Mouse (Mus musculus): ENCODE measurements at regions not wholly inside any gene's neighbourhood (a gene's known extent, or its start where the extent isn't known, plus 50 kb on each side); places are given as distances from the start of the nearest gene placed in this dataset.

GRCm38 (mm10) chr3:21840751-21841488 is 235.5 kb upstream of the Tbl1xr1 start:
- no peak for DNase-seq
- intact Hi-C loops (cut with DNase I), result loop anchor here (5.0 kb wide), 1 partner anchor 236 kb away; the partner anchor contains the start of gene Tbl1xr1

GRCm38 (mm10) chr3:21841506-21841905 is 234.9 kb upstream of the Tbl1xr1 start:
- no peak for DNase-seq
- intact Hi-C loops (cut with DNase I), result loop anchor here (5.0 kb wide), 1 partner anchor 236 kb away; the partner anchor contains the start of gene Tbl1xr1

GRCm38 (mm10) chr3:21842545-21843291 is 233.7 kb upstream of the Tbl1xr1 start:
- intact Hi-C loops (cut with DNase I), result loop anchor here (5.0 kb wide), 1 partner anchor 235 kb away; the partner anchor contains the start of gene Tbl1xr1
- no peak for DNase-seq

- no peak for DNase-seq
- intact Hi-C loops (cut with DNase I), result loop anchor here (5.0 kb wide), 1 partner anchor 234 kb away; the partner anchor contains the start of gene Tbl1xr1
These were observed 233.1 kb upstream of the Tbl1xr1 start for GRCm38 (mm10) chr3:21843292-21843852.

- intact Hi-C loops (cut with DNase I), result no loop called here
These were observed 226.6 kb upstream of the Tbl1xr1 start for GRCm38 (mm10) chr3:21849831-21850230.

GRCm38 (mm10) chr3:21850977-21851376 is 225.5 kb upstream of the Tbl1xr1 start:
- intact Hi-C loops (cut with DNase I), result no loop called here
- no peak for DNase-seq

More at GRCm38 (mm10) chr3:21849831-21850230, 226.6 kb upstream of the Tbl1xr1 start:
- DNase-seq, result no peak

GRCm38 (mm10) chr3:21854340-21854739 is 222.1 kb upstream of the Tbl1xr1 start:
- no peak for DNase-seq
- intact Hi-C loops (cut with DNase I), result no loop called here

GRCm38 (mm10) chr3:21859436-21859835 is 217.0 kb upstream of the Tbl1xr1 start:
- no peak for DNase-seq
- intact Hi-C loops (cut with DNase I), result no loop called here

- intact Hi-C loops (cut with DNase I), result no loop called here
- DNase-seq, result no peak
These were observed 215.4 kb upstream of the Tbl1xr1 start for GRCm38 (mm10) chr3:21860915-21861635.

- DNase-seq, result no peak
- intact Hi-C loops (cut with DNase I), result no loop called here
These were observed 214.8 kb upstream of the Tbl1xr1 start for GRCm38 (mm10) chr3:21861636-21861970.

- DNase-seq, result no peak
- intact Hi-C loops (cut with DNase I), result no loop called here
These were observed 212.1 kb upstream of the Tbl1xr1 start for GRCm38 (mm10) chr3:21864391-21864790.

- DNase-seq, result no peak
- intact Hi-C loops (cut with DNase I), result no loop called here
These were observed 210.6 kb upstream of the Tbl1xr1 start for GRCm38 (mm10) chr3:21865856-21866255.

GRCm38 (mm10) chr3:21878396-21878795 is 198.1 kb upstream of the Tbl1xr1 start:
- intact Hi-C loops (cut with DNase I), result no loop called here
- DNase-seq, result no peak

- DNase-seq, result no peak
- intact Hi-C loops (cut with DNase I), result no loop called here
These were observed 192.2 kb upstream of the Tbl1xr1 start for GRCm38 (mm10) chr3:21884216-21884615.

- intact Hi-C loops (cut with DNase I), result no loop called here
These were observed 187.7 kb upstream of the Tbl1xr1 start for GRCm38 (mm10) chr3:21888710-21889109.

GRCm38 (mm10) chr3:21891819-21892480 is 184.5 kb upstream of the Tbl1xr1 start:
- DNase-seq, result no peak
- intact Hi-C loops (cut with DNase I), result no loop called here

More at GRCm38 (mm10) chr3:21888710-21889109, 187.7 kb upstream of the Tbl1xr1 start:
- no peak for DNase-seq

- intact Hi-C loops (cut with DNase I), result no loop called here
- DNase-seq, result no peak
These were observed 183.5 kb upstream of the Tbl1xr1 start for GRCm38 (mm10) chr3:21892864-21893404.

- intact Hi-C loops (cut with DNase I), result no loop called here
- DNase-seq, result no peak
These were observed 180.9 kb upstream of the Tbl1xr1 start for GRCm38 (mm10) chr3:21895551-21895950.

GRCm38 (mm10) chr3:21898241-21898640 is 178.2 kb upstream of the Tbl1xr1 start:
- no peak for DNase-seq
- intact Hi-C loops (cut with DNase I), result no loop called here
